Mouse (Mus musculus) megakaryocyte, embryonic 14.5 days (primary cell): ENCODE results near the gene Trim28.

Experiments
- FLI1 ChIP-seq: IDR thresholded peaks from 2 replicates; pipeline ENCODE4 v1.6.1; 2012; ENCODE audit warnings: low read length, inconsistent platforms, mixed read lengths
- GATA1 ChIP-seq: IDR thresholded peaks from 3 replicates; pipeline ENCODE4 v1.6.1; 2012; ENCODE audit warnings: mixed read lengths, low read length, inconsistent platforms, borderline replicate concordance

DNA sequence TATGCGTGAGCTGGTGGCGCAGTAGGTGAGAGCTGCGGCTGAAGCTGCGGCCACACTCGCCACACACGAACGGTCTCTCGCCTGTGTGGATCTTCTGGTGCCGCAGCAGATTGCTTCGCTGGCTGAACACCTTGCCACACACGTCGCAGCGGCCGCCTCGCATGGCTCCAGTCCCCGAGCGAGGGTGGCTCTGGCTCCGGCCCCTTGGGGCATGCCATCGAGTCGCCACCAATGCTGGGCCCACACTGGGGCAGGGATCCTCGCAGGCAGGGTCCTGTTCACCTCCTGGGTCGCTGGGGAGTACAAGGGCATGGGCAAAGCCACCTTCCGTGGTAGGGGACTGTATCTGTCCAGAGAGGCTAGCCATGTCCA is 45.3 kb downstream of the Trim28 start:
- no peak for TF ChIP-seq GATA1
- no peak for TF ChIP-seq FLI1
